Mouse (Mus musculus): ENCODE measurements around the gene Dnajb12.
"Not testable (repeated sequence)": the region's sequence is repeated elsewhere in the genome, so short reads cannot be mapped to it uniquely, and the experiment has no call there.

- TF ChIP-seq E2F4 (IDR thresholded peaks at IDR 0.05; ENCODE audit: borderline replicate concordance, low read depth, low read length); HCFC1 (IDR thresholded peaks at IDR 0.05; ENCODE audit: low read depth, low read length); NELFE (IDR thresholded peaks at IDR 0.05; ENCODE audit: low read depth, low read length); TAL1 (IDR thresholded peaks at IDR 0.05; ENCODE audit: low read length); POLR2A (IDR thresholded peaks at IDR 0.05; ENCODE audit: control insufficient read depth in 1 of 2, insufficient read depth in 1 of 2, low read depth in 1 of 2, low read length in 2 of 2, poor library complexity in 1 of 2); SIN3A (IDR thresholded peaks at IDR 0.05; ENCODE audit: low read length); KAT2A (conservative IDR thresholded peaks at IDR 0.05; ENCODE audit: low read depth, low read length); MEF2A (IDR thresholded peaks at IDR 0.05; ENCODE audit: extremely low read depth, insufficient replicate concordance, low read depth, low read length, poor library complexity, severe bottlenecking); CTCF (IDR thresholded peaks at IDR 0.05 in 2 of 3, conservative IDR thresholded peaks at IDR 0.05 in 1 of 3; ENCODE audit: control insufficient read depth in 1 of 3, insufficient read depth in 1 of 3, low read depth in 2 of 3, low read length in 3 of 3, poor library complexity in 1 of 3, severe bottlenecking in 1 of 3); ZC3H11A (IDR thresholded peaks at IDR 0.05; ENCODE audit: low read depth, low read length): not testable (repeated sequence)
- TF ChIP-seq MAFK (IDR thresholded peaks at IDR 0.05; ENCODE audit: borderline replicate concordance, low read depth, low read length), result peak; percentile 60; the same call in 1 of the 2 replicates
Observed at GRCm38 (mm10) chr10:59872651-59873050, 6.7 kb upstream of the Dnajb12 start.

Data from MEL (cell line).